Mouse (Mus musculus): ENCODE data around the gene Rnf212b. TPM values are rescaled to one million over a fixed set of nuclear protein-coding genes. Genes with fewer than 3 reads are reported as not detected.

Rnf212b gene
- not detected for polyA plus RNA-seq (2012; fragmentation: generic; extraction: Trizol)

GRCm38 (mm10) chr14:54813991-54814390 is at the start of gene Rnf212b:
Gene Rnf212b, plus strand, starts transcription at chr14:54814141.

DNA sequence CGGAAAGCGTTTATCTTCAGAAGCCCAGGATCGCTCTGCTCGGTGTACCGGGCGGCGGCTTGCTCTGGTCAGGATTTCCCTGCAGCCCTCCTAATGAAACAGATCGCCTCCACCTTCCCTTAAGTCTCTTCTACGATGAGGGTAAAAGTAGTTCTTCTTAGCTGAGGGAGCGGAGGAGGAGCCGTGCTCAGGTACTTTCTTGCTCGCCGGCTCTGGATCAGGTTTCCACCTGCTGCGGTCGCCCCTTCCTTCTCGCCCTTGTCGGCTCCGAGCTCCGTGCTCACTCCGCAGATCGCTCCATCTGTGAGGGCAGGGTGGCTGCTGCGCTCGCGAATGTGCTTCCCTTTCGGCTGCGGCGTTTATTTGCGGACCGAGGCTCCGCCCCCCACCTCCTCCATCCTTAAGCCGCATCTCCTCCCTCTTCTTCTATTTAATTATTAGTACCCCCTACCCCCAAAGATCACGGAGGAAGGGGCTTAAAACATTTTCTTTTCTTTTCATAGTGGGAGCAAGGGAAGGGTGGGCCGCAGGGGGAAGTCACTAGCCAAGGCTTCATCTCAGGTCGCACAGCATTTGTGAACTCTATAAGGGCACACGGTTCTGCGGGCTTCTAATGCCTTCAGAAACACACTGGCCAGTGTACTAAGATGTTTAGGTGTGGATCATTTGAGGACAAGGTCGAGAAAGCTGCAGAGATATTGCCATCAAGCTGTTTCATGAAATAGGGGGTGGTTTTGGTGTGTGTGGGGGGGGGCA is 32.2 kb upstream of the Rnf212b start, which contains the start of gene Slc7a8:
TSS of gene Slc7a8 (minus strand) at position 337 of the 756 bp plus-strand sequence.

GRCm38 (mm10) chr14:54870861-54871260 is 56.9 kb downstream of the Rnf212b start, which contains the start of gene Homez:
Gene Homez, minus strand, starts transcription at chr14:54870961.

GRCm38 (mm10) chr14:54877048-54877715 is 63.2 kb downstream of the Rnf212b start, which contains the start of gene Ppp1r3e:
Gene Ppp1r3e, minus strand, starts transcription at chr14:54877550.

GRCm38 (mm10) chr14:54883154-54884021 is 69.4 kb downstream of the Rnf212b start, which contains the start of the genes Bcl2l2 and Gm20521:
Gene Bcl2l2, plus strand, starts transcription at chr14:54883377.
Gene Gm20521, plus strand, starts transcription at chr14:54883441.

GRCm38 (mm10) chr14:54892200-54892599 is 78.3 kb downstream of the Rnf212b start, which contains the start of gene Pabpn1:
Gene Pabpn1, plus strand, starts transcription at chr14:54892500.

Other genes starting within 250 kb of the Rnf212b start
- 10 to 100 TPM; 13.2 to 19.5 TPM for gene Ajuba, start 236.6 kb upstream of the Rnf212b start, polyA plus RNA-seq (2012; fragmentation: generic; extraction: Trizol)
- gene 4931414P19Rik, start 208.1 kb upstream of the Rnf212b start, polyA plus RNA-seq (2012; fragmentation: generic; extraction: Trizol), result 1 to 10 TPM; 1.4 to 8.7 TPM
- 100 to 1,000 TPM; 235 to 495 TPM for gene Psmb5, start 196.1 kb upstream of the Rnf212b start, polyA plus RNA-seq (2012; fragmentation: generic; extraction: Trizol)
- gene Psmb11, start 192.7 kb upstream of the Rnf212b start, polyA plus RNA-seq (2012; fragmentation: generic; extraction: Trizol), result under 1 TPM; 0.02 TPM
- gene Gm17606, start 173.2 kb upstream of the Rnf212b start, polyA plus RNA-seq (2012; fragmentation: generic; extraction: Trizol), result not detected
- gene Cdh24, start 172.8 kb upstream of the Rnf212b start, polyA plus RNA-seq (2012; fragmentation: generic; extraction: Trizol), result 1 to 10 TPM in 1 of 2 experiments, under 1 TPM in 1; 0.97 to 2.1 TPM
- gene 1700123O20Rik, start 127.9 kb upstream of the Rnf212b start, polyA plus RNA-seq (2012; fragmentation: generic; extraction: Trizol), result 10 to 100 TPM in 1 of 2 experiments, 1 to 10 TPM in 1; 7.4 to 30.1 TPM
- gene Acin1, start 127.2 kb upstream of the Rnf212b start, polyA plus RNA-seq (2012; fragmentation: generic; extraction: Trizol), result 10 to 100 TPM; 31.4 to 94.4 TPM
- under 1 TPM in 1 of 2 experiments, not detected in 1; 0.06 TPM for gene Gm29776, start 115.3 kb upstream of the Rnf212b start, polyA plus RNA-seq (2012; fragmentation: generic; extraction: Trizol)
- gene Cebpe, start 102.0 kb upstream of the Rnf212b start, polyA plus RNA-seq (2012; fragmentation: generic; extraction: Trizol), result not detected
- gene Slc7a8, start 32.2 kb upstream of the Rnf212b start, polyA plus RNA-seq (2012; fragmentation: generic; extraction: Trizol), result under 1 TPM in 1 of 2 experiments, not detected in 1; 0.01 TPM
- 1 to 10 TPM in 1 of 2 experiments, under 1 TPM in 1; 0.33 to 2.6 TPM for gene Homez, start 56.8 kb downstream of the Rnf212b start, polyA plus RNA-seq (2012; fragmentation: generic; extraction: Trizol)
- under 1 TPM; 0.53 to 0.73 TPM for gene Ppp1r3e, start 63.4 kb downstream of the Rnf212b start, polyA plus RNA-seq (2012; fragmentation: generic; extraction: Trizol)
- 10 to 100 TPM in 1 of 2 experiments, 1 to 10 TPM in 1; 2.4 to 13.8 TPM for gene Bcl2l2, start 69.2 kb downstream of the Rnf212b start, polyA plus RNA-seq (2012; fragmentation: generic; extraction: Trizol)
- 1 to 10 TPM in 1 of 2 experiments, under 1 TPM in 1; 0.08 to 1.2 TPM for gene Gm20521, start 69.3 kb downstream of the Rnf212b start, polyA plus RNA-seq (2012; fragmentation: generic; extraction: Trizol)
- gene Pabpn1, start 78.4 kb downstream of the Rnf212b start, polyA plus RNA-seq (2012; fragmentation: generic; extraction: Trizol), result 100 to 1,000 TPM in 1 of 2 experiments, 10 to 100 TPM in 1; 99.1 to 108 TPM
- gene Slc22a17, start 99.0 kb downstream of the Rnf212b start, polyA plus RNA-seq (2012; fragmentation: generic; extraction: Trizol), result under 1 TPM; 0.01 to 0.37 TPM
- gene Efs, start 112.0 kb downstream of the Rnf212b start, polyA plus RNA-seq (2012; fragmentation: generic; extraction: Trizol), result under 1 TPM in 1 of 2 experiments, not detected in 1; 0.05 TPM
- gene Il25, start 118.6 kb downstream of the Rnf212b start, polyA plus RNA-seq (2012; fragmentation: generic; extraction: Trizol), result not detected
- not detected for gene Cmtm5, start 122.1 kb downstream of the Rnf212b start, polyA plus RNA-seq (2012; fragmentation: generic; extraction: Trizol)
- not detected for gene Myh6, start 152.8 kb downstream of the Rnf212b start, polyA plus RNA-seq (2012; fragmentation: generic; extraction: Trizol)
- gene Gm17428, start 162.8 kb downstream of the Rnf212b start, polyA plus RNA-seq (2012; fragmentation: generic; extraction: Trizol), result not detected
- under 1 TPM; 0.05 to 0.07 TPM for gene Myh7, start 180.5 kb downstream of the Rnf212b start, polyA plus RNA-seq (2012; fragmentation: generic; extraction: Trizol)
- 10 to 100 TPM; 11.8 to 40.7 TPM for gene Ngdn, start 201.3 kb downstream of the Rnf212b start, polyA plus RNA-seq (2012; fragmentation: generic; extraction: Trizol)

All from C3H10T1/2 (cell line).